Mouse (Mus musculus) kidney, postnatal 25 days (tissue): ENCODE measurements around the gene Clec16a.

Experiments used
- DNase-seq, 2 experiments: peaks; one replicate each; pipeline ENCODE4 v3.0.0; 2021; ENCODE audit warnings: mixed read lengths in 2 of 2

Gene Clec16a

GRCm38 (mm10) chr16:10586546-10586945, 41.4 kb downstream of the Clec16a start:
- DNase-seq = peak in 1 of 2 experiments; percentile 8

GRCm38 (mm10) chr16:10599888-10600740, 55.0 kb downstream of the Clec16a start:
- no peak for DNase-seq

- no peak for DNase-seq
These were observed 62.7 kb downstream of the Clec16a start for GRCm38 (mm10) chr16:10607802-10608201.

GRCm38 (mm10) chr16:10609921-10610320, 64.8 kb downstream of the Clec16a start:
- DNase-seq = no peak

- no peak for DNase-seq
These were observed 65.7 kb downstream of the Clec16a start for GRCm38 (mm10) chr16:10610801-10611200.

GRCm38 (mm10) chr16:10611306-10611705, 66.2 kb downstream of the Clec16a start:
- no peak for DNase-seq

GRCm38 (mm10) chr16:10613996-10614395, 68.9 kb downstream of the Clec16a start:
- no peak for DNase-seq

GRCm38 (mm10) chr16:10620961-10621614, 75.9 kb downstream of the Clec16a start:
- no peak for DNase-seq

GRCm38 (mm10) chr16:10621710-10622109, 76.6 kb downstream of the Clec16a start:
- no peak for DNase-seq

GRCm38 (mm10) chr16:10626116-10626515, 81.0 kb downstream of the Clec16a start:
- no peak for DNase-seq

- DNase-seq = no peak
These were observed 82.1 kb downstream of the Clec16a start for GRCm38 (mm10) chr16:10627136-10627668.

- DNase-seq = no peak
These were observed 83.0 kb downstream of the Clec16a start for GRCm38 (mm10) chr16:10628030-10628555.

GRCm38 (mm10) chr16:10628960-10629359, 83.8 kb downstream of the Clec16a start:
- no peak for DNase-seq

GRCm38 (mm10) chr16:10629361-10629760, 84.2 kb downstream of the Clec16a start:
- DNase-seq = no peak

- peak in 1 of 2 experiments; percentile 5 for DNase-seq
These were observed 89.8 kb downstream of the Clec16a start for GRCm38 (mm10) chr16:10634940-10635339.

- peak in 1 of 2 experiments; percentile 28 for DNase-seq
These were observed 92.8 kb downstream of the Clec16a start for GRCm38 (mm10) chr16:10637898-10638297.

- peak; percentile 71 to 72 for DNase-seq
These were observed 94.2 kb downstream of the Clec16a start for GRCm38 (mm10) chr16:10639111-10639889.

GRCm38 (mm10) chr16:10640041-10640440, 94.9 kb downstream of the Clec16a start:
- peak; percentile 84 to 93 for DNase-seq

- DNase-seq = no peak
These were observed 96.0 kb downstream of the Clec16a start for GRCm38 (mm10) chr16:10641146-10641545.

- no peak for DNase-seq
These were observed 97.9 kb downstream of the Clec16a start for GRCm38 (mm10) chr16:10642857-10643633.

- DNase-seq = no peak
These were observed 99.1 kb downstream of the Clec16a start for GRCm38 (mm10) chr16:10644238-10644637.

- DNase-seq = no peak
These were observed 99.6 kb downstream of the Clec16a start for GRCm38 (mm10) chr16:10644731-10645130.
